Mouse (Mus musculus) C2C12 (cell line): Measurements from ENCODE around the gene Grik3.

Source experiments
- CEBPB ChIP-seq: IDR thresholded peaks from one replicate; pipeline ENCODE4 v1.6.1; 2011; ENCODE audit warnings: low read depth, mild to moderate bottlenecking, control low read depth, moderate library complexity
- CTCF ChIP-seq: IDR thresholded peaks from one replicate; pipeline ENCODE4 v1.5.1; 2011; ENCODE audit not compliant: control insufficient read depth, insufficient read depth, insufficient read length
- MAX ChIP-seq: IDR thresholded peaks from one replicate; pipeline ENCODE4 v1.6.1; 2011; ENCODE audit warnings: mild to moderate bottlenecking, control low read depth
- MYOD1 ChIP-seq: IDR thresholded peaks from one replicate; pipeline ENCODE4 v1.6.1; 2011; ENCODE audit warnings: low read depth; ENCODE audit not compliant: control insufficient read depth, insufficient read length
- MYOG ChIP-seq: IDR thresholded peaks from one replicate; pipeline ENCODE4 v1.6.1; 2011; ENCODE audit not compliant: control insufficient read depth, insufficient read length; ENCODE audit errors: extremely low read depth
- USF1 ChIP-seq: IDR thresholded peaks from one replicate; pipeline ENCODE4 v1.6.1; 2011; ENCODE audit warnings: low read depth, mild to moderate bottlenecking, control low read depth, moderate library complexity

DNA sequence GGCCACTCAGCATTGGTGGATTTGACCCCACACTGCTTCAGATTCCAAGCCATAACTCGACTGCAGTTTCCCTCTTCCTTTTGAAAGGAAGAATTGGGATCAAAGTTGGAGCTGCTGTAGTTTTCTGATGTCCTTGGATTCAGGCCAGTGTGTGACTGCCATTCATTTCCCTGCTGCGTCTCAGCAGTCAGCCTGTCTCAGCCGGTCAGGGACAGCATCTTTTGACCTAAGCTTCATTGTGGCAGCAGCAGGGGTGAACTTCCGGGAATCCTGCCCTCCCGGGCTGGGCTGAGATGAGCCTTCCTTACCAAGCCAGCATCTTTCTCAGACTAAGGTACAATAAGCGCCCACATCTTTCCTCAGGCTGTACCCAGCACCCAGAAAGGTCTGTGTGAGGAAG is 26.1 kb downstream of the Grik3 start:
- TF ChIP-seq CTCF: no peak
- no peak for TF ChIP-seq USF1
- TF ChIP-seq MAX: no peak
- no peak for TF ChIP-seq CEBPB
- TF ChIP-seq MYOG: no peak
- no peak for TF ChIP-seq MYOD1
